Mouse (Mus musculus) megakaryocyte, embryonic 14.5 days (primary cell): ENCODE data around the gene Cmc2.

Experiments used
- FLI1 ChIP-seq: IDR thresholded peaks from 2 replicates; pipeline ENCODE4 v1.6.1; 2012; ENCODE audit warnings: low read length, inconsistent platforms, mixed read lengths
- GATA1 ChIP-seq: IDR thresholded peaks from 3 replicates; pipeline ENCODE4 v1.6.1; 2012; ENCODE audit warnings: mixed read lengths, low read length, inconsistent platforms, borderline replicate concordance

- no peak for TF ChIP-seq GATA1
- no peak for TF ChIP-seq FLI1
These were observed 69.2 kb downstream of the Cmc2 start for GRCm38 (mm10) chr8:116852042-116852441.
